Mouse (Mus musculus): ENCODE data around the gene Celf2.

DNA sequence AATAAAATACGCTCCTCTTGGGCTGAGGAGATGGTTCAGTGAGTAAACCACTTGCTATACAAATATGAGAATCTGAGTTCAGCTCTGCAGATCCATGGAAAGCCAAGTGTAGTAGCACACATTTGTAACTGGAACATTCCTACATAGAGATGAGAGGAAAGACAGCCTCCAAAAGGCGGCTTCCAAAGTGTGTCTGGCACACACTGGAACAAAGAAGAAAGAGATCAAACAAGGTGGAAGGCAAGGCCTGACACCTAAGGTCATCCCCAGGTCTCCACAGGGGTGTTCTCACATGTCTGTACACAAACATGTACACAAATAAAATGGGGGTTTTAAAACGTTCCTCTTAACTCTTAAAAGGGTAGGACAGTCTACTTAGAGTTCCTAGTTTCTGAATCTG, 791.4 kb downstream of the Celf2 start:
- TF ChIP-seq CTCF (IDR thresholded peaks at IDR 0.05; ENCODE audit: control insufficient read depth, insufficient read depth, insufficient replicate concordance, low read depth, low read length) (no peak), POLR2A (IDR thresholded peaks at IDR 0.05; ENCODE audit: control insufficient read depth, low read depth, low read length) (no peak)
